Mouse (Mus musculus) cerebellum, adult 2 months (tissue): Measurements from ENCODE around the gene Mvb12b. TPM values are rescaled to one million over a fixed set of nuclear protein-coding genes. Genes with fewer than 3 reads are reported as not detected.

ENCODE experiments used
- DNase-seq, 2 experiments: peaks; one replicate each; pipeline ENCODE4 v3.0.0; 2021
- H3K27ac ChIP-seq: fragments of 200-500 bp; 2 replicates; pipeline ENCODE4 v1.5.1; 2012; ENCODE audit warnings: low read length, control low read depth, inconsistent platforms; ENCODE audit not compliant: insufficient read depth
- H3K27me3 ChIP-seq: fragments of 200-500 bp; 2 replicates; pipeline ENCODE4 v1.6.1; 2012; ENCODE audit warnings: inconsistent platforms, mild to moderate bottlenecking, low read length, moderate library complexity; ENCODE audit not compliant: control insufficient read depth, insufficient read depth
- H3K4me1 ChIP-seq: fragments of 200-500 bp; 2 replicates; pipeline ENCODE4 v1.6.1; 2011; ENCODE audit warnings: low read length; ENCODE audit not compliant: control insufficient read depth, insufficient read depth
- H3K4me3 ChIP-seq: fragments of 200-500 bp; replicated peaks from 2 replicates; pipeline ENCODE3; 2011; ENCODE audit warnings: mild to moderate bottlenecking, low read depth, low read length, control low read depth; ENCODE audit not compliant: insufficient read depth
- CTCF ChIP-seq: fragments of 200-500 bp; IDR thresholded peaks from 2 replicates; pipeline ENCODE4 v1.5.1; 2011; ENCODE audit warnings: low read depth, mild to moderate bottlenecking, control low read depth, low read length, moderate library complexity, borderline replicate concordance; ENCODE audit not compliant: insufficient read depth
- POLR2A ChIP-seq: fragments of 200-500 bp; IDR thresholded peaks from 2 replicates; pipeline ENCODE4 v1.6.1; 2011; ENCODE audit warnings: low read length, control low read depth, borderline replicate concordance; ENCODE audit not compliant: insufficient read depth
- WGBS: fragments of 180-500 bp; shearing (Covaris S2); methylation state at CpG from one replicate; pipeline ENCODE4 v1.1.7; 2018; 5-methylcytosine and 5-hydroxymethylcytosine counted together
- polyA plus RNA-seq: library from polyadenylated mRNA; depleted of rRNA; stranded (reverse); fragments of >200 nt; gene quantifications from 2 replicates; pipeline ENCODE4 v1.2.3, GENCODE M21; 2012; rRNA removed

The Mvb12b gene
- polyA plus RNA-seq: 68.4 and 70.8 TPM in 2 replicates

- H3K27me3 ChIP-seq: no peaks in the 10 kb centered on the region
- H3K27ac ChIP-seq: peak within 1 kb of the TSS; percentile 94
- peak within 1 kb of the TSS; percentile 69 for H3K4me3 ChIP-seq
- peak; percentile 70 to 82 for DNase-seq
- under 1% methylated on average over 37 of the region's 67 CpGs for WGBS
- TF ChIP-seq CTCF (no peak), POLR2A (0 out of 2 replicates have a peak, but pooled peaks have one; percentile 26)
- peaks cover 10% of the 10 kb centered on the region for H3K4me1 ChIP-seq
Observed at GRCm38 (mm10) chr2:33887328-33888099, at the start of gene Mvb12b. Gene Mvb12b, minus strand, starts transcription at chr2:33887946.

- peak in 1 of 2 experiments; percentile 33 for DNase-seq
- H3K4me3 ChIP-seq: no peak overlapping the region
- TF ChIP-seq CTCF: no peak
- no peak for TF ChIP-seq POLR2A
- H3K27ac ChIP-seq: no peak overlapping the region
- 17% methylated on average over 9 of the region's 9 CpGs for WGBS
- no peaks in the 10 kb centered on the region for H3K27me3 ChIP-seq
- no peaks in the 10 kb centered on the region for H3K4me1 ChIP-seq
Observed at GRCm38 (mm10) chr2:33935756-33936155, 48.0 kb upstream of the Mvb12b start.

GRCm38 (mm10) chr2:33933606-33934510 is 46.1 kb upstream of the Mvb12b start:
- no peaks in the 10 kb centered on the region for H3K27me3 ChIP-seq
- 66% methylated on average over 10 of the region's 10 CpGs for WGBS
- TF ChIP-seq POLR2A (no peak), CTCF (no peak)
- no peaks in the 10 kb centered on the region for H3K4me1 ChIP-seq
- DNase-seq: no peak
- no peak overlapping the region for H3K27ac ChIP-seq
- no peak overlapping the region for H3K4me3 ChIP-seq

- 30% methylated on average over 5 of the region's 5 CpGs for WGBS
- DNase-seq: no peak
- TF ChIP-seq CTCF (no peak), POLR2A (no peak)
- H3K27ac ChIP-seq: no peak overlapping the region
- H3K4me1 ChIP-seq: no peaks in the 10 kb centered on the region
- no peaks in the 10 kb centered on the region for H3K27me3 ChIP-seq
- H3K4me3 ChIP-seq: no peak overlapping the region
Observed at GRCm38 (mm10) chr2:33931161-33931560, 43.4 kb upstream of the Mvb12b start.

GRCm38 (mm10) chr2:33925288-33925687 is 37.5 kb upstream of the Mvb12b start:
- H3K4me3 ChIP-seq: no peak overlapping the region
- no peaks in the 10 kb centered on the region for H3K27me3 ChIP-seq
- H3K27ac ChIP-seq: no peak overlapping the region
- WGBS: 83% methylated on average over 5 of the region's 5 CpGs
- DNase-seq: no peak
- TF ChIP-seq POLR2A: no peak
- TF ChIP-seq CTCF: no peak
- H3K4me1 ChIP-seq: no peaks in the 10 kb centered on the region

DNA sequence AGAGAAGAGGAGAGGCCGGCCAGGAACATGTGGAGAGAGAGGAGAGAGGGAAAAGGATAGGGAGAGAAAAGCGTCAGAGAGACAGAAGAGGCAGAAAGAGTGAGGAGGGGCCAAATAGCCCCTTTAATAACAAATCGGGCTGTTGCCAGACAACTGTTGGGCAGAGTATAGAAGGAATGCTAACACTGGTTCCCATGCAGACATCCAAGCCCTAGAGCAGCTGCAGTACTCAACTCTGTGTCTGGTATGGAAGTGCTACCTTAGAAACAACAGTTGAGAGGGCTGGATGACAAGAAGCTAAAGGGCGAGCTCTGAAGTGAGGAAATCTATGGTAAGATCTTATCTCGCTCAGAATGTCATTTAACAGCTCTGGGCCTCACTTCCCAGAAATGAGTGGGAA is 35.7 kb upstream of the Mvb12b start:
- H3K4me1 ChIP-seq: no peaks in the 10 kb centered on the region
- 75% methylated on average over 5 of the region's 5 CpGs for WGBS

DNA sequence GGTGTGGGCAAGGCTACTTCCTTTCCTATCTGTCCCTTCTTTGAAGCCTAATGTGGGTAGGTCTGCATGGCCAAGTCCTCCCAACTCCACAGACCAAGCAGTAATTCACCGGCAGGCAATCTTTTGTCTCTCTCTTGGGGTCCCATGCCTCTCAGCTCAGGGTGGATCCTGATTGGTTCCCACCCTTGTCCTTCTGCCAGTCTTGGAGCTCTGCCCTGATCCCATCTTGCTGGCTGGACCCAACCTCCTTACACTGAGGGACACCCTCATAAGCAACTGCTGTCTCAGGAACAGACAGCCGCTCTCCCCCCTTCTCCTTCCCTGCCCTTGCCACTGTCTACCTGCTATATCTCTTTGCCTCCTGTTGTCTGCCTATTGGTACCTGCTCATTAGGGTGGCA is 34.7 kb upstream of the Mvb12b start:
- 43% methylated on average over 2 of the region's 2 CpGs for WGBS
- H3K4me3 ChIP-seq: no peak overlapping the region
- H3K27ac ChIP-seq: no peak overlapping the region
- DNase-seq: no peak
- no peaks in the 10 kb centered on the region for H3K27me3 ChIP-seq
- no peaks in the 10 kb centered on the region for H3K4me1 ChIP-seq
- no peak for TF ChIP-seq POLR2A
- no peak for TF ChIP-seq CTCF

More for the DNA sequence above, 35.7 kb upstream of the Mvb12b start:
- TF ChIP-seq CTCF: no peak
- Histone ChIP-seq H3K27me3 (no peaks in the 10 kb centered on the region), H3K27ac (no peak overlapping the region), H3K4me3 (no peak overlapping the region)
- DNase-seq: no peak
